Mouse (Mus musculus): ENCODE results near the gene Tenm4. TPM values are rescaled to one million over a fixed set of nuclear protein-coding genes. Genes with fewer than 3 reads are reported as not detected.

Tenm4 gene
- polyA plus RNA-seq, 1 experiment from 2014 or later = 5.0 TPM

DNA sequence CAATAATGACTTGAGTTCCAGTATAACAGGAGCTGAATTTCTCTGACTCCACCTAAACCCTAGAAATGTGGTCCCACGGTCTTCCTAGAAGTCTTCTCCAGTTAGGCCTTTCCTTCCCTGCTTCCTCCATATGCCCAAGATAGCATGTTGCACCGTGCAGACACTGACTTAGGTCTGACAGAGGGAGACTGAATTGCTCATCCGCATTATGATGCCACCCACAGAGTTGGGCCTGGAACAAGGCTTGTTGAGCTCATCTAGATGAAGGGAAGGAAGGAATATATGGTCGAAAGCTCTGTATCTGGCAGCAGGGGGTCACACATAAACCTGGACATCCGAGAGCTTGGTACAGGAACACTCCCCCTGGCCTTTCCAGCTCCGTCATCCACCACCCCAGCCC is 267.3 kb downstream of the Tenm4 start:
- no peaks in the 10 kb centered on the region for H3K27me3 ChIP-seq (replicated peaks; ENCODE audit: insufficient read depth, low read length)
- H3K9ac ChIP-seq (replicated peaks; ENCODE audit: low read depth) = no peak overlapping the region
- DNase-seq (ENCODE audit: low spot score) (no peak), ATAC-seq (no peak)
- no peak overlapping the region for H3K4me2 ChIP-seq (replicated peaks; ENCODE audit: low read depth, low read length)
- H3K36me3 ChIP-seq (ENCODE audit: insufficient read depth, low read length) = no peaks in the 10 kb centered on the region
- H3K27ac ChIP-seq (ENCODE audit: low read length) = no peak overlapping the region
- TF ChIP-seq CTCF (IDR thresholded peaks at IDR 0.05) (no peak), EP300 (IDR thresholded peaks at IDR 0.05) (no peak)
- WGBS = 80% methylated on average over 6 of the region's 6 CpGs
- H3K9me3 ChIP-seq (ENCODE audit: low read length) = no peaks in the 10 kb centered on the region
- no peak overlapping the region for H3K4me3 ChIP-seq (ENCODE audit: low read depth, low read length)
- no peaks in the 10 kb centered on the region for H3K4me1 ChIP-seq (ENCODE audit: insufficient read depth, low read depth, low read length)

DNA sequence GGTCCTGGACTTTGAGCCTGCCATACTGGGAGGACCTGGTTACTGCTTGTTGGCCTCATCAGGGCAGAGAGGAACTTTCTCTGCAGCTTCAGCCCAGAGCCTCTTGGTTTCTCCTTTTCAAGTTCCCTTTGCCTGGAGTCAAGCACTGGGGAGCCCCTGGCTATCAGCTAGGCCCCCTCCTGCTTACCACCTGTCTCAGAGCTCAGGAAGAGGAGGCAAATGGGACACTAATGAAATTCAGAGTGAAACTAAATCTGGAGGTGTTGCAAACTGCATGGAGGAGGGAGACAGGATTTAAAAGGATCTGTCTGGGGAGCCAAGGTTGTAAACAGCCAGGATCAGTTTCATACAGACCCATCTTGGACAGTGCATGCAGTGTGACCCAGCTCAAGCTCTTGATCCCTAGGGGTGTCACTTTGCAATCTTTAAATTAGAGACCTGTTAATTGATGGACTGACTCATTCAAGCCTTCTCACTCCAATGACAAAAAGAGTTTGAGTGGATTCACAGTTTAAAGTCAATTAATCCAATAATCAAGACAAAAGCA is 269.2 kb downstream of the Tenm4 start:
- no peak for TF ChIP-seq EP300 (IDR thresholded peaks at IDR 0.05)
- no peak for TF ChIP-seq CTCF (IDR thresholded peaks at IDR 0.05)
- no peak overlapping the region for H3K4me3 ChIP-seq (ENCODE audit: low read depth, low read length)
- H3K27ac ChIP-seq (ENCODE audit: low read length) = no peak overlapping the region
- no peaks in the 10 kb centered on the region for H3K36me3 ChIP-seq (ENCODE audit: insufficient read depth, low read length)
- H3K27me3 ChIP-seq (replicated peaks; ENCODE audit: insufficient read depth, low read length) = no peaks in the 10 kb centered on the region
- H3K4me2 ChIP-seq (replicated peaks; ENCODE audit: low read depth, low read length) = no peak overlapping the region
- ATAC-seq (no peak), DNase-seq (ENCODE audit: low spot score) (no peak)
- H3K4me1 ChIP-seq (ENCODE audit: insufficient read depth, low read depth, low read length) = no peaks in the 10 kb centered on the region
- H3K9me3 ChIP-seq (ENCODE audit: low read length) = no peaks in the 10 kb centered on the region
- no peak overlapping the region for H3K9ac ChIP-seq (replicated peaks; ENCODE audit: low read depth)

DNA sequence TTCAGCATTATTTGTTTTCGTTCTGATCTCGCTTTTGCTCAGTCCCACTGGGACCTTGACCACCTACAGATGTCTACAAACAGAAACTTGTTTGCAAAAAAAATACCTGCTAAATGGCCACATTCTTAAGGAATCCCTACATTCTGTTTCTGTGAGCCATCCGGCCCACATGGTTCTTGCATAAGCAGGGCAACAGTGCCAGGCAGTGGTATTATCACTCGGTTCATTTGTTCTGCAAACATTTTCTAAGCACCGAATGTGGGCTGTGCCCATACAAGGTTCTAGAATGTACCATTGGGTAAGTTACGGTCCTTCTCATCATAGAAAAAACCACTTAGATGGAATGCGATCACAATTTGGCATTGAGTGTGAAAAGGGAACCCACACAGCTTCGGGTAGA is 274.7 kb downstream of the Tenm4 start:
- Histone ChIP-seq H3K9ac (replicated peaks; ENCODE audit: low read depth) (no peak overlapping the region), H3K9me3 (ENCODE audit: low read length) (no peaks in the 10 kb centered on the region), H3K4me1 (ENCODE audit: insufficient read depth, low read depth, low read length) (no peaks in the 10 kb centered on the region), H3K36me3 (ENCODE audit: insufficient read depth, low read length) (no peaks in the 10 kb centered on the region), H3K4me3 (ENCODE audit: low read depth, low read length) (no peak overlapping the region), H3K27me3 (replicated peaks; ENCODE audit: insufficient read depth, low read length) (no peaks in the 10 kb centered on the region), H3K27ac (ENCODE audit: low read length) (no peak overlapping the region), H3K4me2 (replicated peaks; ENCODE audit: low read depth, low read length) (no peak overlapping the region)
- no peak for TF ChIP-seq EP300 (IDR thresholded peaks at IDR 0.05)
- TF ChIP-seq CTCF (IDR thresholded peaks at IDR 0.05) = no peak
- ATAC-seq (peak; percentile 41; the same call in 1 of the 2 replicates), DNase-seq (ENCODE audit: low spot score) (no peak)
- 65% methylated on average over 8 of the region's 8 CpGs for WGBS

DNA sequence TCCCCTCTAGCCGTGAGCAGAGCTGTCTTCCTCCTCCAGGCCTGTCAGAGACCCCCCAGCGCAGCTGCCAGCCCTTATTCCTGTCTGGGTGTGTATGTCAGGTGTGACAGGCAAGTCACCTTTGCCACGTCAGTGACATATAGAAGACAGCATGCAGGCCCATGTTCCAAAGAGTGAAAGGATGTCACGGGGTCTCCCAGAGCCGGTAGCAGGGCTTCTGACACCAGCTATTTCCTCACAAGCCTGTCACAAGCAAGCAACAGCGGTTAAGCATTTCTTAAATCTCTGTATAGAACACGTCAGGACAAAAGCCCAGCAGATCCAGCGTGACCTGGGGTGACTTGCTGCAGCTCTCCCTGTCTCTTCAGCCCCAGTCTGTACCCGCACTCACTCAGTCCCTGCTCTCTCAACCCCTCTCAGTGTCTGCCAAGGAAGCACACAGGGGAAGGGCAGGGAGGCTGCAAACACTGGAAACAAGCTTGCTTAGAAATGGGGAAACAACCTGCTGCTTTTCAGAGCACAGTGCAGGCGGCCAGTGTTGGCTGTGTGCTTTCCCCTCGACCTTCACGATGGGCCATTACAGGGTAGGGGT is 276.9 kb downstream of the Tenm4 start:
- WGBS = 75% methylated on average over 12 of the region's 12 CpGs
- Histone ChIP-seq H3K27me3 (replicated peaks; ENCODE audit: insufficient read depth, low read length) (no peaks in the 10 kb centered on the region), H3K4me1 (ENCODE audit: insufficient read depth, low read depth, low read length) (no peaks in the 10 kb centered on the region), H3K4me2 (replicated peaks; ENCODE audit: low read depth, low read length) (no peak overlapping the region), H3K36me3 (ENCODE audit: insufficient read depth, low read length) (no peaks in the 10 kb centered on the region), H3K27ac (ENCODE audit: low read length) (no peak overlapping the region), H3K9me3 (ENCODE audit: low read length) (no peaks in the 10 kb centered on the region), H3K4me3 (ENCODE audit: low read depth, low read length) (no peak overlapping the region), H3K9ac (replicated peaks; ENCODE audit: low read depth) (no peak overlapping the region)
- TF ChIP-seq EP300 (IDR thresholded peaks at IDR 0.05) (no peak), CTCF (IDR thresholded peaks at IDR 0.05) (no peak)
- ATAC-seq = no peak
- no peak for DNase-seq (ENCODE audit: low spot score)

DNA sequence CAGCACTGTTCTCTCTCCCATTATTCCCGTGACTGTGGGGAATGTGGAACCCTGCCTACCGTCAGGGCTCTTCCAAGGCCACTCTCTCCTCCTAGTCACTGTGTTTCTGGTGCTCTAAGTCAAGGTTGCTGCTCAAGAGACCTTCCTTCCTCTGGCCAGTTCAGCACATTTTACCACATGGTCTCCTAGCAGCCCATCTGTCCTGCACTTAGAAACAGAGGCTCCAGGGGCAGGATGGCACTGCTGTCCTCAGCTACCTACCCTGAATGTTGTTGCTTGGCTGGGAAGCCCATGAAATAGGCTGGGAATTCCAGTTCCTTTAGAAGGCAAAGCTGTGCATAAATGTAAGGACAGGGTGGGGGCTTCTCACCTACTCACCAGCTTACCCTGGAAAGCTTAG is 284.9 kb downstream of the Tenm4 start:
- Histone ChIP-seq H3K36me3 (ENCODE audit: insufficient read depth, low read length) (no peaks in the 10 kb centered on the region), H3K9me3 (ENCODE audit: low read length) (no peaks in the 10 kb centered on the region), H3K27me3 (replicated peaks; ENCODE audit: insufficient read depth, low read length) (no peaks in the 10 kb centered on the region), H3K4me2 (replicated peaks; ENCODE audit: low read depth, low read length) (no peak overlapping the region), H3K9ac (replicated peaks; ENCODE audit: low read depth) (no peak overlapping the region), H3K4me3 (ENCODE audit: low read depth, low read length) (no peak overlapping the region), H3K4me1 (ENCODE audit: insufficient read depth, low read depth, low read length) (no peaks in the 10 kb centered on the region), H3K27ac (ENCODE audit: low read length) (no peak overlapping the region)
- 51% methylated on average over 2 of the region's 2 CpGs for WGBS
- TF ChIP-seq EP300 (IDR thresholded peaks at IDR 0.05) = no peak
- no peak for TF ChIP-seq CTCF (IDR thresholded peaks at IDR 0.05)
- no peak for ATAC-seq
- no peak for DNase-seq (ENCODE audit: low spot score)

DNA sequence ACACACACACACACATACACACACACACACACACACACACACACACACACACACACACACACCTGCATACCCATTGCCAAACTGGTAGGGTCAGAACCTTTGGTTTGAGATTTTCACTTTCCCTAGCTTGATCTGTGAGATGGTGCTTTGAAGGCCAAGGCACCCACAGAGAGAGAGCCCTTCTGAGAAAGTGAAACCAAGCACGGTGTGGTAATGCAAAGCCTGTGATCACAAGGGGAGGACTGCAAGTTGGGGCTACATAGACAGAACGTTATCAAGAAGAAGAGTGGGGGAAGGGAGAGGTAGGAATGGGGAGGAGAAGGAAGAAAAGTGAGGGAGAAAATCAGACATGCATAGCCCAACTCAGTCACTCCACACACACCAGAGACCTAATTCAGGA is 285.6 kb downstream of the Tenm4 start:
- TF ChIP-seq CTCF (IDR thresholded peaks at IDR 0.05) (no peak), EP300 (IDR thresholded peaks at IDR 0.05) (no peak)
- no peak overlapping the region for H3K27ac ChIP-seq (ENCODE audit: low read length)
- H3K36me3 ChIP-seq (ENCODE audit: insufficient read depth, low read length) = no peaks in the 10 kb centered on the region
- no peaks in the 10 kb centered on the region for H3K9me3 ChIP-seq (ENCODE audit: low read length)
- no peak overlapping the region for H3K9ac ChIP-seq (replicated peaks; ENCODE audit: low read depth)
- ATAC-seq (no peak), DNase-seq (ENCODE audit: low spot score) (peak; percentile 11)
- 27% methylated on average over 2 of the region's 2 CpGs for WGBS
- H3K4me1 ChIP-seq (ENCODE audit: insufficient read depth, low read depth, low read length) = no peaks in the 10 kb centered on the region
- no peaks in the 10 kb centered on the region for H3K27me3 ChIP-seq (replicated peaks; ENCODE audit: insufficient read depth, low read length)
- no peak overlapping the region for H3K4me2 ChIP-seq (replicated peaks; ENCODE audit: low read depth, low read length)
- H3K4me3 ChIP-seq (ENCODE audit: low read depth, low read length) = no peak overlapping the region

DNA sequence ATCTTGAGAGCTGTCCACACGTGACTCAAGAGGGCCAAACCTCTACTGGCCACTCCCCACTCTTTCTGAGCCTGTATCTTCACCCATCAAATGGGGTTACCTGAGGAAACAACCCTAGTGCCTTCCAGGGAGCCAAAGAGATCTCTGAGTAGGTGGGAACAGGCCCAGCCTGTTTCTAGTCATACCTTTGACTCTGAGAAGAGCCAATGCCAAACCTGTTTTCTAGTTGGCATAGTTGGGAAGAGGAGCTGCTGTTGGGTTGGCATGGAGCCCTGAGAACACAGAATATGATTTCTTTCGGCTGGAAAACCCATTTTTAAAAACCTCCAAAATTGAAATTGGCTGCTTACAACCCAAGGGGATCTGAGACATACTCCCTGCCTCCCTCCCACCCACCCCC is 286.8 kb downstream of the Tenm4 start:
- TF ChIP-seq EP300 (IDR thresholded peaks at IDR 0.05) (no peak), CTCF (IDR thresholded peaks at IDR 0.05) (no peak)
- no peaks in the 10 kb centered on the region for H3K9me3 ChIP-seq (ENCODE audit: low read length)
- no peaks in the 10 kb centered on the region for H3K4me1 ChIP-seq (ENCODE audit: insufficient read depth, low read depth, low read length)
- ATAC-seq (no peak), DNase-seq (ENCODE audit: low spot score) (no peak)
- no peak overlapping the region for H3K4me2 ChIP-seq (replicated peaks; ENCODE audit: low read depth, low read length)
- H3K36me3 ChIP-seq (ENCODE audit: insufficient read depth, low read length) = no peaks in the 10 kb centered on the region
- H3K27ac ChIP-seq (ENCODE audit: low read length) = no peak overlapping the region
- WGBS = 53% methylated on average over 2 of the region's 2 CpGs
- H3K9ac ChIP-seq (replicated peaks; ENCODE audit: low read depth) = no peak overlapping the region
- H3K4me3 ChIP-seq (ENCODE audit: low read depth, low read length) = no peak overlapping the region
- no peaks in the 10 kb centered on the region for H3K27me3 ChIP-seq (replicated peaks; ENCODE audit: insufficient read depth, low read length)

Measured in lung, postnatal 0 days (tissue).